Mouse (Mus musculus) forebrain, embryonic 14.5 days (tissue): Measurements from ENCODE around the gene Erf. TPM values are rescaled to one million over a fixed set of nuclear protein-coding genes. Genes with fewer than 3 reads are reported as not detected.

Experiments
- microRNA-seq: library from miRNA; unstranded; fragments of <30 nt; microRNA quantifications from one replicate; pipeline ENCODE4, GENCODE M21; 2016
- polyA plus RNA-seq: library from polyadenylated mRNA; unstranded; fragments of >200 nt; fragmentation: Nextera tagmentation; extraction: Ambion mirVana; gene quantifications from 2 replicates; pipeline ENCODE4 v1.2.1, GENCODE M21; 2014

Erf gene
- polyA plus RNA-seq, 1 experiment from 2014 or later: 8.2 TPM

Small RNAs within 50 kb of the gene (microRNA-seq; reads per million reads assigned to microRNA genes)
- gene Mir7048: not detected

Other genes with a start within 250 kb of the Erf start
- gene Atp1a3, start 244.8 kb downstream of the Erf start, polyA plus RNA-seq: 122 and 183 TPM in 2 replicates
- 11.2 and 14.2 TPM in 2 replicates for gene Grik5, start 178.4 kb downstream of the Erf start, polyA plus RNA-seq
- gene Zfp574, start 178.2 kb downstream of the Erf start, polyA plus RNA-seq: 18.9 and 28.4 TPM in 2 replicates
- gene Pou2f2, start 71.0 kb downstream of the Erf start, polyA plus RNA-seq: 15.5 and 21.1 TPM in 2 replicates
- gene Dedd2, start 30.1 kb downstream of the Erf start, polyA plus RNA-seq: 10.8 and 12.5 TPM in 2 replicates
- gene Zfp526, start 29.3 kb downstream of the Erf start, polyA plus RNA-seq: 2.3 and 2.8 TPM in 2 replicates
- 20.2 and 20.5 TPM in 2 replicates for gene Gsk3a, start 12.9 kb downstream of the Erf start, polyA plus RNA-seq
- 37.4 and 38.7 TPM in 2 replicates for gene Cic, start 16.9 kb upstream of the Erf start, polyA plus RNA-seq
- gene Pafah1b3, start 47.2 kb upstream of the Erf start, polyA plus RNA-seq: 574 and 635 TPM in 2 replicates
- gene Prr19, start 50.6 kb upstream of the Erf start, polyA plus RNA-seq: 1.8 and 2.2 TPM in 2 replicates
- gene Tmem145, start 55.3 kb upstream of the Erf start, polyA plus RNA-seq: 14.5 and 25.5 TPM in 2 replicates
- 13.3 and 17.5 TPM in 2 replicates for gene Megf8, start 66.4 kb upstream of the Erf start, polyA plus RNA-seq
- gene Cnfn, start 119.0 kb upstream of the Erf start, polyA plus RNA-seq: not detected in 2 replicates
- gene Lipe, start 147.9 kb upstream of the Erf start, polyA plus RNA-seq: 5.3 and 8.3 TPM in 2 replicates
- gene Cxcl17, start 162.1 kb upstream of the Erf start, polyA plus RNA-seq: not detected in 2 replicates
- gene Ceacam1, start 226.8 kb upstream of the Erf start, polyA plus RNA-seq: 0.95 and 0.99 TPM in 2 replicates